Mouse (Mus musculus) layer of hippocampus, adult 2 months (tissue): ENCODE data around the gene Comt. TPM values are rescaled to one million over a fixed set of nuclear protein-coding genes. Genes with fewer than 3 reads are reported as not detected.

ENCODE experiments used
- DNase-seq, 2 experiments: peaks; one replicate each; pipeline ENCODE4 v3.0.0; 2022; ENCODE audit warnings: low spot score in 2 of 2
- H3K27ac ChIP-seq: fragments of 200-600 bp; 2 replicates; pipeline ENCODE4 v1.8.1; 2022
- H3K4me3 ChIP-seq: fragments of 200-600 bp; 2 replicates; pipeline ENCODE4 v1.8.1; 2022; ENCODE audit warnings: mild to moderate bottlenecking
- CTCF ChIP-seq: fragments of 200-600 bp; conservative IDR thresholded peaks from 2 replicates; pipeline ENCODE4 v1.8.1; 2022; ENCODE audit warnings: antibody characterized with exemption, mild to moderate bottlenecking, moderate library complexity
- total RNA-seq, 2 experiments: library from RNA; stranded (reverse); gene quantifications; 2 replicates each; pipeline ENCODE4 v1.2.3; 2021

The Comt gene
- total RNA-seq, 2 experiments from 2014 or later, result 74.6 to 75.1 TPM

DNA sequence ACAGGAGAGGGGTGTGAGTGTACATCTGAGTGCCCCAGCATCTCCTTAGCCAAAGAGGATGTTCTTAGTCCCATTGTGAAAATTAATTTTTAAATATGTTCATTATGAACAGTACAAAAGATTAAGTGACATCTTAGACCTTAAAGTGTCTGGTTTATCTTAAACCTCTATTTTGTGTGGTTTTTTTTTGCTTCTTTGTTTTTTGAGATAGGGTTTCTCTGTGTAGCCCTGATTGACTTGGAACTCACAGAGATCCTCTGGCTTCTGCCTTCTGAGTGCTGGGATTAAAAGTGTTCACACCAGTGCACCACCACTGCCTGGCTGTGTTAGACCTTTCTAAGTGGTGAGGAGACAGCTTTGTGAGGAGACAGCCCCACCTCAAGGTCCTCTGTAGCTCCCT is 32.0 kb upstream of the Comt start:
- Histone ChIP-seq H3K27ac (peak overlapping the region; percentile 24; the same call in 1 of the 2 replicates), H3K4me3 (no peak overlapping the region)
- TF ChIP-seq CTCF, result no peak
- no peak for DNase-seq

DNA sequence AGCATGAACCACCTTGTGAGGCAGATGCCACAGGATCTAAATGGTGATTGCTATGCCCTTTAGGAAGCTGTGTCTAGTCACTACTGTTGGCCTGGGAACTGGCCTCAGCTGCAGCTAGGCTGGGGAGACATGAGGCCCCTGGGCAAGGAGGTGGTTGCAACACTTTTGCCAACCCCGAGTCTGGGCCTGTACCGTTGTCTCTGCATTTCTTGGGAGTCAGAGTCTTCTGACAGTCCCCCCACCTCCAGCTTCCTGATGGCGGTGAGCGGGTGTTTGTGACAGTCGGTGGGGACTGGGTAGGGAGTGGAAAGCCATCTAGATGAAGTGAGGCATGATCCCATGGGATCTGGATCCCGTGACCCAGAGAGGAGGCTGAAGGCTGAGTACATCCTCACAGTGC is 28.8 kb upstream of the Comt start:
- no peak overlapping the region for H3K4me3 ChIP-seq
- no peak for DNase-seq
- H3K27ac ChIP-seq, result no peak overlapping the region
- no peak for TF ChIP-seq CTCF

- no peak for DNase-seq
- H3K4me3 ChIP-seq, result no peak overlapping the region
- H3K27ac ChIP-seq, result peak overlapping the region; percentile 93
- no peak for TF ChIP-seq CTCF
Measured at GRCm38 (mm10) chr16:18453846-18454245, 27.2 kb upstream of the Comt start.

DNA sequence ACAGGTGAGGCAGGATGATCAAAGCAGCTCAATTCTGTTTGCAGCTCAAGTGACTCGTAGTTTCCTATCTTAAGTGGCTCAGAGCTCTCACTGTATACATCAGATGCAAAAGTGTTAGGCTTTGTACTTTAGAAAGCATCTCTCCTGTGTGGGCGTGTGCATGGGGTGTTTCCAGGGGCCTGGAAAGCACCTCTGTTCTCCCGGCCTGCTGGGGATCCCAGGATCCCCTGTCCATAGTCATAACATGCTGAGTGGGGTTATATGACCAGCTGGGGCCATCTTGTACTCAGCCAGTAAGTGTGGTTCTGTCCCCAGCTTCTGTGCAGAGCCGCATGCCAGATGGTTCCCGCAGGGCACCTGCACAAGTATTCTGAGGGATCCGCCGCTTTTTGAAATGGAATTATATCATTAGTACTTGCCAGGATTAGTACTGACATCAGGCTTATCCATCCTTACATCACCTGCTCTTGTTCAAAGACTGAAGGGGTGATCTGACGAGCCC is 25.8 kb upstream of the Comt start:
- Histone ChIP-seq H3K4me3 (no peak overlapping the region; the same call in 1 of the 2 replicates), H3K27ac (peak overlapping the region; percentile 93)
- peak; percentile 32 to 58 for DNase-seq
- TF ChIP-seq CTCF, result no peak

DNA sequence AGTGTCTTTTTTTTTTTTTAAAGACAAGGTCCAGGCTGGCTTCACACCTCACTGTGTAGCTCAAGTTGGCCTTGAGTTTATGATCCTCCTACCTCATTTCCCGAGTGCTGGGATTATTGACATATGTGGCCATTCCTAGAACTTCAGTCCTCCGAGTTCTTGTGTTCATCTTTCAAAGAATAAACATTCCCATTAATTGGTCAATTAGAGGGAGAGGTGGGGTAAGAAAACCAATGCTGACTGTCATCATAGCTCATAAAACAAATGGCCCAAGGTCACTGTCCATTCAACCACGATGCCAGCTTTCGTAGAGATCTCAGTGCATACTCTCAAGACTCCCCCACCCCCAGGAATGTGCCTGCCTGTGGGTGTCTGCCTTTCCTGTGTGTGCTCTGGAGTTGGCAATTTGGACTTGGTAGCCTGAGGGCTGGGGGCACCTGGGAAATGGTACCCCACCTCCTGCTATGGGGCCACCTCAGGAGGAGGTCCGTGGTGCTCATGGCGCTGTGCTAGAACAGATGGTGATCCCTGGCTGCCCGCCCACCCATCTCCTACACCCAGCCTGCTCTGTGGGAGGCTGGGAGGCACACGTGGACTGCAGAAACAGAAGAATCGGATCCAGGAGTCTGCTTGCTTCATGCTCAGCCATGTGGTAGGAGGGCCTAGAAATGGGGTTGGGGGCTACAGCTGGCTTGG is 25.0 kb upstream of the Comt start:
- TF ChIP-seq CTCF, result no peak
- DNase-seq, result peak; percentile 82
- Histone ChIP-seq H3K27ac (peak overlapping the region; percentile 93), H3K4me3 (no peak overlapping the region)

GRCm38 (mm10) chr16:18449005-18449404 is 22.4 kb upstream of the Comt start:
- no peak overlapping the region for H3K27ac ChIP-seq
- no peak for DNase-seq
- TF ChIP-seq CTCF, result no peak
- H3K4me3 ChIP-seq, result no peak overlapping the region

DNA sequence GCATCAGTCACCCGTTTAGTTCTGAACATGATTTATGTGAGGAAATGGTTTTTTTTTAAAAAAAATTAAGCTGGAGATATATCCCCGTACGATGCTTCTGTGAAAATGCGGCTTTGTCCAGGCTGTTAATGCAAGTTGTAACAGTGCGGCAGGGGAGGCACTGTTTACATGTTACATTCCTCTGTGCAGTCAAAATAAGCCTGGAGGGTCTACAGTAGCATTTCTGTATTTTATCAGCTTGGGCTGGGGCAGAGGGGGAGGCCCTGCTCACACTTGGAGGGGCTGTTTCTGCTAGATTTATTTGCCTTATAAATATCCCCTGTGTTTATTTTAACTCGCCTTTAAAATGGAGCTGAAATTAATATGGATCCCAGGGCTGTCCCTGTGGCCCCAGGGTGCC is 21.5 kb upstream of the Comt start:
- Histone ChIP-seq H3K4me3 (no peak overlapping the region), H3K27ac (peak overlapping the region; percentile 11; the same call in 1 of the 2 replicates)
- no peak for DNase-seq
- no peak for TF ChIP-seq CTCF

DNA sequence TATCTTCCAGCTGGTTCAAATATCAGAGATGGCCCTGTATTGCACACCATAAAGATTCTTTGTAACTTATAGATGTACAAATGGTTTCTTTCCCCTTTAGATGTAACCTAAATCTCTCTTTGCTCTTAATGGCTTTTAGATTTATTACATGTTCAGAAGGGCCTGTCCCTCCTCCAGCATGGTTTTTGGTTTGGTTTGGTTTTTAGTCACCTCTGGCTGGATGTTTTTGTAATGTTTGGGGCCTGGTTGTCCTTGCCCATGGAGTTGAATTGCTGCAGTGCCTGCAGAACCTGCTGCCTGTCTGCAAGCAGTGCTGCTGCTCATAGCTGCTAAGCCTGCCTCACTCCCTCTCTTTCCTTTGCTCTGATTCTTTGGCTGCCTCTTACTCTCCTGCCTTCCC is 20.6 kb upstream of the Comt start:
- TF ChIP-seq CTCF, result no peak

GRCm38 (mm10) chr16:18443385-18443841 is 16.8 kb upstream of the Comt start:
- DNase-seq, result peak; percentile 93 to 99
- no peak overlapping the region for H3K4me3 ChIP-seq
- peak; percentile 99 for TF ChIP-seq CTCF
- 0 out of 2 replicates have a peak overlapping the region, but pooled peaks have one; percentile 3 for H3K27ac ChIP-seq

More for the DNA sequence above, 20.6 kb upstream of the Comt start:
- no peak for DNase-seq
- no peak overlapping the region for H3K27ac ChIP-seq
- H3K4me3 ChIP-seq, result no peak overlapping the region

- TF ChIP-seq CTCF, result no peak
- Histone ChIP-seq H3K4me3 (no peak overlapping the region), H3K27ac (no peak overlapping the region)
- DNase-seq, result no peak
Measured at GRCm38 (mm10) chr16:18436128-18436527, 9.5 kb upstream of the Comt start.

DNA sequence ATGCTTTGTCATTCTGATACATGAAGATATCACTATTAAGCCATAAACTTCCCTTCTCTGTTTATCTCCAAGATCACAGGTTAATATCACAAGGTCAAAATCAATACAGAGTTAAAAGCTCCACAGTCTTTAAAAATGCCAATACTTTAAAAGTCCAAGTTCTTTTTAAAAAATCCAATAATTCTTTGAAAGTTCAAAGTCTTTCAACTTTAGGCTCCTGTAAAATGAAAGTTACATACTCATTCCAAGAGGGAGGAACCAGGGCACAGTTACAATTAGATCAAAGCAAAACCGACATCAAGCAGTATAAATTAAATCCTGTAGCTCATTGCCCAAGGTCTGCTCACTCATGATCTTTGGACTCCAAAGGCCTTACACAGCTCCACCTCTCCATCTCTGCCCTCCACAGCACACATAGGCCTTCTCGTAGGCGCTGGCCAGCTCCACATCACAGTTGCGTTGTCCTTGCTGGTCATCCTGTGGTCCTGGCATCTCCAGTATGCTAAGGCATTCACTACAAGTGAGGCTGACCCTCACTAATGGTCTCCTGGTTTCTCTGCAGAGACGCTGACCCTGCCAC is 6.8 kb upstream of the Comt start:
- no peak for TF ChIP-seq CTCF
- DNase-seq, result no peak
- Histone ChIP-seq H3K4me3 (no peak overlapping the region), H3K27ac (no peak overlapping the region)

DNA sequence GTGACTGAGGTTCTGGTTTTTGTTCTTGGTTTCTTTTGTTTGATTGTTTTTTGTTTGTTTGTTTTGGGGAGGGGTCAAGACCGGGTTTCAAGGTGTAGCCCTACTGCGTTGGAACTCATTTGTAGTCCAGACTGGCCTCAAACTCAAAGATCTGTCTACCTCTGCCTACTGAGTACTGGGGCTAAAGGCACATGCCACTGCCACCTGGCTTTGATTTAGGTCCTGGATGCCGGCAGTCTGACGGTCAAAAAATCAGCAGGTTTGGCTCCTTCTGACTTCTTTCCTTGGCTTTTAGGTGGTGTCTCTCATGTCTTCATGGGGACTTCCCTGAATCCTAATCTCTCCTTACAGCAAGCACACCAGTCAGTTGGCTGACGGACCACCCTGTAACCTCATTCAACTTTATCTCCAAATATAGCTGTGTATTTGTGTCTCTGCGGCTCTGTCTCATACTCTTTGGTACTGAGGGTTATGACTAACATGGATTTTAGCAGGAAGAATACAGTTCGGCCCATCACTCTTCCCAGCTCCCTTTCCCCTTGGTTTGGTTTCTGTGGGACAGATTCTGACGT is 4.1 kb upstream of the Comt start:
- H3K27ac ChIP-seq, result no peak overlapping the region
- no peak for TF ChIP-seq CTCF
- H3K4me3 ChIP-seq, result no peak overlapping the region
- no peak for DNase-seq

GRCm38 (mm10) chr16:18429641-18430040 is 3.0 kb upstream of the Comt start:
- DNase-seq, result no peak
- Histone ChIP-seq H3K27ac (no peak overlapping the region), H3K4me3 (no peak overlapping the region)
- no peak for TF ChIP-seq CTCF

- H3K4me3 ChIP-seq, result no peak overlapping the region
- TF ChIP-seq CTCF, result no peak
- no peak overlapping the region for H3K27ac ChIP-seq
- DNase-seq, result no peak
Measured at GRCm38 (mm10) chr16:18428516-18429042, 1.9 kb upstream of the Comt start.
